Mouse (Mus musculus) spleen, embryonic (tissue): ENCODE results near the gene Zdhhc13.

Experiments
- CTCF ChIA-PET: fragments of 350-600 bp; sonication (Branson Sonifier 250); formaldehyde crosslinking; loops from one replicate; lab custom pipeline; 2022; lab: Charles Lee

Zdhhc13 gene

DNA sequence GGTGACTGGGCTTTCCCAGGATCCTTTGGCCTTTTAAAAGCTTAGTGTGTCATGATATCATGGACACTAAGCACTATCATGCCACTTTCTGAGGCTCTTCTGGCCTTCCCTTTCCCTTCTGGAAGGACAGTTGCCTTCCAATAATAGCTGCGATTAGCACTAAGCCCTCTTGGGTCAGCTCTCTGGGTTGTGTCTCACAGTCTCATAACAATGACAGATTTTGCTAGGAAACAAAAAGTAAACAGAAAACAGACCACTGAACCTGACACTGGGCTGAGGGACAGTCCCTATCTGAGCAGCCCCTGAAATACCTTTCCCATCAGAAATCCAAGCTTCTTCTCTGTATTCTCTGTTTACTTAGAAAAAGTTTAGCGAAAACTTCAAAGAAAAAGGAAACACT lies 51.7 kb downstream of the Zdhhc13 start:
- CTCF ChIA-PET: interaction anchor here (0.7 kb wide), 1 partner anchor 34 kb away, joined by 3 read pairs; no protein-coding TSS in a partner anchor

DNA sequence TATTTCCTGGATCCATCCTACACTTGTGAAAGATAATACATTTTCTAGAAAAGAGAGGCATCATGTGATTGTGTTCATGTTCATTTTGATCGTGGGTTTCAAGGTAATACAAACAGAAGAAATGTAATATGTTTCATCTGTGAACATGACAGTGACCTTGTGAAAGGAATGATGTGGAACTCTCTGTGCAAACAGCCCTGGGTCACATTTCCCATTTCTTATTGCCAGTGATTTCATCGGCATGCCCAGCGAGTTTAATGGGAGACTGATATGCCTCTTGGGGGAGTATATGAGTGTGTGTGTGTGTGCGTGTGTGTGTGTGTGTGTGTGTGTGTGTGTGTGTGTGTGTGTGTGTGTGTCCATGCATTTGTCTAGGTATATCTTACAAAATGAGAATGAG lies 52.7 kb downstream of the Zdhhc13 start:
- CTCF ChIA-PET: no interaction called here

DNA sequence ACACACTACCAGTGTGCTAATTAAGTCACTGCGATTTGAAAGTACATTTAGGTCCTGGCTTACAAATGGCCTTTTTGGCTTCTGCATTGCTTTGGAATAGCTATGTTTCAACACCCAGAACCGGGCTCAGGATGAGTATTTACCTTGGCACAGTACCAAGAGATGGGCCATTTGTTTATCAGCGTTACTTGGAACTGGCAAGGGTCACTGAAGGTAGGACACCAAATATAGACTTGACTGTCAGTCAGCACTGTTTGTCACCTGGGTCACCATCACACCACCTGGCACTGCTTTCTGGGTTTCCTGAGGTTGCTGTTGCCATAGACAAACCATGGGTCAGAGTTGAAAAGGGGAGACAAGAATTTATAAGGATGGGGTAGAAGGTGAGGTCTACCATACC lies 53.5 kb downstream of the Zdhhc13 start:
- CTCF ChIA-PET: no interaction called here

DNA sequence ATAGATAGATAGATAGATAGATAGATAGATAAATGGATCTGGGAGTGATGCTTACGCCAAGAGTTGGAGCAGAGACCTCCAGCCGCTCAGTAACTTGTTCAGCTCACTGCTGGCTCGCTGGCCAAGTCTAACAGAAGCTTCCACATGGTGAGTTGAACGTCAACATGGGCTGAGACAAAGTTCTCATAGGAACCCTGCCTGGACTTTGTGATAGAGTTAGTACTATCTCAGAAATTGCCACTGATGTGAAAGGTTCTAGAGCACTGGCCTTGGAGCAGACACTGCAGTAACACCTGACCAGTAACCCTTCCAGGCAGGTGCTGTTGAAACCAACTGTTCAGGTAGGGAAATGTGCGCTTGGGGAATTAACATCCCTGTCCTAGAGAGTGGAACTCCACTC lies 54.7 kb downstream of the Zdhhc13 start:
- CTCF ChIA-PET: no interaction called here

DNA sequence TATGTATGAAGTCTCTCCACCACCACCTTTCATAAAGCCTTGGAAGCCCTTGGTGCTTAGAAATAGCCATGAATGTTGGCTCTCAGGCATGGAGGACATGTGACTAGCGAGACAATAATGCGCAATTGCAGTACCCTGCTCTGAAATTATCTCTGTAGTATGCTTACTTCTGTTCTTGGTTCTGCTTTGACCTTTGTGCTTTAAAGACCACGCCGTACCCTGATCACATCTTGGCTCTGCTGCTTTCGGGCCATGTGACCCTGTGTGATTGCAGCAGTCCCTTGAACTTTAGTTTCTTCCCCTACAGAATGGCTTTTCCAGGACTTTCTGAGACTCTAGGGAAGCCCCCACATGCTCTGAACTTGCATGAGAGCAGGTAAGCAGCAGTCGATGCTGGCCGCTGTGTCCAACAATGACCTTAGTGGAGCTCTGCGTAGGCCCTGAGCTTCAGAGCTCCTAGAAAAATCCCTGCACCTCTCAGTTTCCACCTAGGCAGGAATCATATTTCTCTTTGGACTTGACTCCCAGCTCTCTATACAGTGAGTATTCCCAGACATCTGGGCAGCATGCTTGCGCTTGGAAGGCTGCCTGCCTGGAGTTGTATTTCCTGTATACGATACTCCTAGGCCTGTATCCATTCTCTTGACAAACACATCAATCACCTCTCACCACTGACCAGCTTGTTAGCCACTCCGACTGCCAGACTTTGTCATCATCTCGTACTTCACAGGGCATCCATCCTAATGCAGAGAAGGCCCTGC lies 56.6 kb downstream of the Zdhhc13 start:
- CTCF ChIA-PET: no interaction called here

DNA sequence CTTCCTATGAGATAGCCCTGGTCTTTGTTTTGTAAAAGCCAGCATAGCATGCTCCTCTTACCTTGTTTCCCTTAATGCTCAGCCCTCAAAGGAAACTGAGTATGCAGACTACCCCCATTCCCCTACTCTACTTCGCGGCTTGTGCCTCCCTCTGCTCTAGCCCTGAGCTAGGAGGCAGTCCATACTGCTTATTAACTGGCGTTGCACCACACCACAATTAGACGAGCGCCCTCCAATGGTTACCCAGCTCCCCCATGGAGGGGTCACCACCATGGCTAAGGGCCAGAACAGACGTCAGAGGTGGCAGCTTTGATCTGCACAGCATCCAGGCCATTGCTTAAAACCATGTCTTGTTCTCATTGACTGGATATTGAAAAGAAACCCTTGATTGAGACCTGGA lies 58.0 kb downstream of the Zdhhc13 start:
- CTCF ChIA-PET: no interaction called here

DNA sequence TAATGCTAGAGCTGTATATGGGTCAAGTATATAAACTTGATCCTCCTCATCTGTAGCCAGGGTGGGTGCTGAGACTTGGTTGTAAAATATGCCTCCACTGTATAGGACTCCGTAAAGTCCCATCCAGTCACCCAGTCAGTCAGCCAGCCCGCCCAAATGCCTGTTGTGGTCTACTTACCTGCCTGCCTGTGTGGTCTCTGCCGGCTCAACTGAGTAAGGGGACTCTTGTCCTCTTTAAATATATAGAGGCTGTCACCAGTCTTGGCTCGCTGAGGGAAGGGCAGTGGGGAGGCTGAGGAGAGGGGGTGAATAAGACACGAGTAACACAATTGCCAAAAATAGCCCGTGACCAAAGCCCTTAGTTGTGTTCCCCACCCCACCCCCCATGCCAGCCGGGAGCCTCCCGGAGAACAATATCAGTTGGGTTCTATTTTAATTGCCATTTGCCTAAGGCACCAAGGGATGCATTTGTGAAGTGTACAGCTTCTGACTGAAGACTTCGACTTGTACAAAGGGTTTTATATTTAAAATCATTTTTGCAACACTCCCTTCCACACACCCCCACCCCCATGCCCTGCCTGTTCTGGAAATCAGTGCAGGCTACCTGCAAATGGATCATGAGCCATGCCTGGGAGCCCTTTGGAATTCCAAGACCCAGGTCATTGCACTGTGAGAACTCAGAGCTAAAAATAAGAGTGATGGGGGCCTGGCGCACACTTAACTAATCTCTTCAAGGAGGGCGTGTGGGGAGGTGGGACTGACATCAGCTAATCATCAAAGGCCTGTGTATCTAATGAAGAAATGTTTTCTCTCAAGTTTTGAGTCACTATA lies 59.2 kb downstream of the Zdhhc13 start, which contains the start of gene Csrp3:
Gene Csrp3, minus strand, starts transcription at position 214 of the 831 bp plus-strand sequence.
- CTCF ChIA-PET: interaction anchor here (0.7 kb wide), 1 partner anchor 218 kb away, joined by 5 read pairs; no protein-coding TSS in a partner anchor

DNA sequence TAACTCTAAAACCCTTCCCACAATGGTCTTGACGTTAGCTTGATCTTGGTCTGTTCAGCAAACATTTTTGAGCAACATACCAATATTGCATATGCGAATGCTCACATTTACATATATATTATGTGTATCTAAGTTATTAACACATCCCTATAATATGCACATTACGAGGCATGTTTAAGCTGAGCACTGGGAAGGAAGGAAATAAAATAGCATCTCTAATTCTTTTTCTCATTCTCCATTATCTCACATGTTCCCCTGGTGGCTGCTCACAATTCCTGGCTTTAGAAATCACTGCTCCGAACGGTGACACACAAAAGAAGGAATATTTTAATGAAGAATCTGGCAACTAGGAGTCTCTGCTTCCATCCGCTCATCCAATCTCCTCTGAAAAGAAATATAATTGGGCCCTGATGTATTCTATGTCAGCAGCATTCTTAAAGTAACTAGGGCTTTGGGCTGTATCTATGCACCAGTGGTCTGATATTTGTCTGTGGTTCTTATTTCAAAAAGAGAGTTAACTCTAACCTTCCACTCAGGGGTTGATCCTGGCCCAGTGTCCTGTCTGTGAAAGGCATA lies 62.8 kb downstream of the Zdhhc13 start:
- CTCF ChIA-PET: no interaction called here

DNA sequence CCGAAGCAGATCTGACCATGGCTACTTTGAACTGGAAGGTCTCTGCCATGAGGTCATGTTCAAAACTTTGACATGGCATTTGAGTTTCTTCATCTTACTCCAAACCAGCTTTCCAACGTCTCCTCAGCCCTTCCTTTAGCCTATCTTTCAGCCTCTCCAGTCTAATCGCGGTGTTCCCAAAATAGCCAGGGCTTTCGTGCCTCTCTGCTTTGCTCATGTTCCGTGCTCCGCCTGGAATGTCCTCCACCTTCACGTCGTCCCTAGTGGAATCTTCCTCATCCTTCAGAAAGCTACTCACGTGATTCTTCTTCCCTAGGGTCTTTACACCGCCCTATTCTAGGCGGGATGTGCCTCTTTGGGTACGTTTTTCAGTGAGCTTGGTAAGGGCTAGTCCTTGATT lies 64.7 kb downstream of the Zdhhc13 start:
- CTCF ChIA-PET: no interaction called here

DNA sequence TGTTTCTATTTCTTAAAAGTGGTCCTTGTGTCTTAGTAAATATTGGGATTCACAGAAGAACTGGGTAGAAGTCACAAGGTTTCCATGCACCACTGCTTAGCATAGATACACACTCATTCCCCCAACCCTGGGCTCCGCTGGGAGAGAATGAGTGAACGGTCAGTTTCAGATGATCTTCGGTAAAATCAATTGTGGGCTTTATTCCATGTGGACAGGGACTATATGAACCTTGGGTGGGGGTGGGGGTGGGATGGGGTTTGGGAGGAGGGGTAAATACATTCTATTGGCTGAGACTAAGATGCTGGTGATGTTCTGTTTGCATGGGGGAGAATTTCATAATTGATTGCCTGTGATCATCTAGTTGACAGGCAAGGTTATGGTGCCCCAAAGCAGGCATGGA lies 66.7 kb downstream of the Zdhhc13 start:
- CTCF ChIA-PET: no interaction called here

DNA sequence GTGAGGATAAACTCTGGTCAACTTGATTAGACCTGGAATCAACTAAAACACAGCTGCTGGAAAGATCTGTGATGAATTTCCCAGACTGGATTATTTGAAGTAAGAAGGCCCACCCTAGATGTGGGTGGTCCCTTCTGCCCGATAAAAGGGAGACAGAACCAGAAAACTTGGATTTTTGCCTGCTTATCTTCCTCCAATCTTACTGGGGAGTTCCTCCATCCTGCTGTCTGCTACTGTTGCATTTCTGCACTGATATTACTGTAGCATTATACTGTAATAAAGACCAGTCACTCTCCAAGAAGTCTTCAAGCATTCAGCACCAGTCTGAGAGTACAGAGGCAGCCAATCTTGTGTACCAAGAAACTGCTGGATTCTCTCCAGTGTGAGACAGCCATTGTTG lies 69.5 kb downstream of the Zdhhc13 start:
- CTCF ChIA-PET: no interaction called here

DNA sequence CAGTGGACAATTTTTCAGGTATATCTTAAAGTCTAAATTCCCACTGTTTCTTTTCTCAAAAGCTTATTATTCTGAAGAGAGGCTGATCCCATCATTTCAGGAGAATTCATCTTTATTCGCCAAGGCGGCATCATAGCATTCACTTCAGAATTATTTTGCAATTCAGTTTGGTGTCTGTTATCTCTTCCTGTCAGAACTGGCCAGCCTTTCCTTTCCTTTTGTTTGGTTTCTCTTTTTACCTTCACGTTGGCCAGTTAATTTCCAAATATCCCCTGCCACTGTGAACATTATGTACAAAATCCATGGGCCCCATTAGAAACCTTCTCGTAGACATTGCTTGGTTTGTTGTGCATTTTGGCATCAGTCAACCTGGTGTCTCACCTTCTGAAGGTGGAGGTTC lies 70.6 kb downstream of the Zdhhc13 start:
- CTCF ChIA-PET: no interaction called here

DNA sequence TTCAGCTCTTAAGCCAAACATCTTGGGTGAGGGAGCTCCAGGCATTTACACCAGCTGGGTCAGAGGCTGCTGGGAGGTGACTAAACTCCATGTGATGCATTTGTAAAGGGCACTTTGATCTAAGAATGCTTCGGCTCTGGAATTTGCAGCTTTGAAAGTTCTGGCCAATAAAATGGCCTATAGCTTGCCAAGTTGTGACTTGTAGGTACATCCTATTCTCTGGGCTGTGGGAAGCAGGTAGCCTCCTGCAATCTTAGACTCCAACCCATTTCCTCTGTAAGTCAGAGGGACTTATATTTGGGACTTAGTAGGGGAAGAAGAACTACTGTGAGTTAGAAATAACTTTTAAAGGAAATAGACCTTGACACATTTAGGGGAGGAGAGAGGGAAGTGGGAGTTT lies 72.1 kb downstream of the Zdhhc13 start:
- CTCF ChIA-PET: no interaction called here

DNA sequence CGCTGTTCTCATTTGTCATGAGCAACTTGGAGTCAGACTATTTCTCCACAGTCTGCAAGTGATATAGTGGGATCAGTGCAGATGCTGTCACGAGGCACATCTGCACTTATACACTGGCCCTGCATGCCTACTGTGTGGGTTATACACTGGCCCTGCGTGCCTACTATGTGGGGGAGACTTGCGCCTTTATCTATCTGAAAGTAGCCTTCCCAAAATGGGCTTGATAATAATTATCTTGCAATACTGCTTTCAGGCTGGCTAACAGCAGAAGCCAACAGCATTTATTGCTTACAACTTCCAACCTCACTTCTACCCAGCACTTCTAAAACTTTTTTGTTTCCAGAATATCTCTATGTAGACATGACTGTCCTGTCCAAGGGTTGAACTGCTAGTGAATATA lies 73.0 kb downstream of the Zdhhc13 start:
- CTCF ChIA-PET: no interaction called here

DNA sequence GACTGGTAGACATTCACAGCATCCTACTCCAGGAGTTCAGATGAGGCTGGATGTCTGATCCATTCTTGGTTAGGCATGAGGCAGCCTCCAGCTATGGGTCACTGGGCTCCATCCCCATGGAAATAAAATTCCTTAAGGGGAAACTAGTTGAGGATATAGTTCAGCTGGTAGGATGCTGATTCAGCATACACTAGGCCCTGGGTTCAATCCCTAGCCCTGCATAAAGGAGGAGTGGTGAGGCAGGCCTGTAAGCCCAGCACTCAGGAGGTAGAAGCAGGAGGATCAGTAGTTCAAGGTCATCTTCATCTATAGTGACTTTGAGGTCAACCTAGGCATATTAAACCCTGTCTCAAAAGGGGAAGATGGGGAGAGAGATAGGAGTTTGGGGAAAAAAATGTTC lies 75.4 kb downstream of the Zdhhc13 start:
- CTCF ChIA-PET: no interaction called here

DNA sequence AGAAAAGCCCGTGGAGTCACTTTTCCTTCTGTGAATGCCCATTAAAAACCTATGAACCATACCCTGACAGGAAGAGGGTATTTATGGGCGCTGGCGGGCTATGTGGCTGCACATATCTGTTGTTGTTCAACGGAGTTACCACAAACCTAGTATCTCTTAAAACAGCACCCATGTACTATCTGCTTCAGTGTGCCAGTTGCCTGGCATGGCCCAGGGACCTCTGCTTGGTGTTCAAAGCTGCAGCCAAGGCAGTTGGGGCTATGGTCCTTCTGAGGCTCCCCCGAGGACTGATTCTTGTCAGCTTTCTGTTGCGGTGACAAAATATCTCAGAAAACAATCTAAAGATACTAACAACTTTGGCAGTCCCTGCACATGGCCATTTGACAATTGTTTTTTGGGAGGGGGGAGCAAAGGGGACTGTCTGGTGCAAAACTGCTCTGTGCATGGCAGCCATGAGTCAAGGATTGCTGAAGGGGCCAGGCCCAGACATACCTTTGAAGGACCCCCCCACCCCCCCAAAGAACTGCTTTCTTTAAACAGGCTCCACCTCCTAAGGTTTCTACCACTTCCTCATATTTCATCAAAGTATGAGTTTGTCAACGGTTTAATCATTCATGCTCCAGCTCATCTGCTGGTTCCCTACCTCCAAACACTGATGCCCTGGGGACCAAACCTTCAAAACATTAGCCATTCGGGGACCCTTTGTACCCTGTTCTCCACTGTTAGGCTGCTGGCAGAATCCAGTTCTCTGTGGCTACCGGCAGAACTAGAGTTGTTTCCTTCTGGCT lies 76.1 kb downstream of the Zdhhc13 start:
- CTCF ChIA-PET: no interaction called here

DNA sequence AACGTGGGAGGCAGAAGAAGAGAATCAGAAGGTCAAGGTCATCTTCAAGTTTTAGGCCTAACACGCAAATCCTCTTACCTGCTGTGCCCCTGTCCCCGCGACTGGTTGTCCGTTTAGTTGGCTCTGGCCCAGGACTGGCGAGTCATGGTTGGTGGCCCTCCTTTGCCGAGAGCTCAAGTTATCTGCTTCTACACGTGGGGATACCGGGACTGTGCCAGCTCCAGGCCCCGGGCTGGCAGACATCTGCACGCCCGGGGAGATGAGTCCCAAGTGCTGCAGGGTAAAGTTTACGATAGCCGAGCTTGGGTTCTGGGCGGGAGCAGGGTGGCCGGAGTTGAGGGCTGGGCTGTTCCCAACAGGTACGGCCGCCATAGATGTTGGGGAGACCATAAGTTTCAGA lies 78.8 kb downstream of the Zdhhc13 start:
- CTCF ChIA-PET: no interaction called here

DNA sequence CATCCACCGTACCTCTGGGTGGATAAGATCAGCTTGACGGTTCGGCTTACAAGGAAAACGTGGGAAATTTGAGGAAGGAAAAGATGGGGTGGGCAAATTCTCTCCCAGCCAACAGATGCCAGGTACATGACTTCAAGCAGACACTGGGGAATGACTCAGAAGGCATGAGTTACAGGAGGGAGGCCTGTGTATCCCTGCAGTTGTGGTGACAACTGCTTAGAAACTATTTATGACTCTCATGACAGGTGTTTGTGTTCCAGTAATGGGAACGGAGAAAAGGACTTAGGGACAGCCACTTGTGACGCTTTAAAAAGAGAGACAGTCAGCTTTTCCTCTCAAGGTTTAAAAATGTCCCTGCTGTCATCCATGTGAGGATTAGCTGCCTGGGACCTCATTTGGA lies 81.3 kb downstream of the Zdhhc13 start:
- CTCF ChIA-PET: no interaction called here

DNA sequence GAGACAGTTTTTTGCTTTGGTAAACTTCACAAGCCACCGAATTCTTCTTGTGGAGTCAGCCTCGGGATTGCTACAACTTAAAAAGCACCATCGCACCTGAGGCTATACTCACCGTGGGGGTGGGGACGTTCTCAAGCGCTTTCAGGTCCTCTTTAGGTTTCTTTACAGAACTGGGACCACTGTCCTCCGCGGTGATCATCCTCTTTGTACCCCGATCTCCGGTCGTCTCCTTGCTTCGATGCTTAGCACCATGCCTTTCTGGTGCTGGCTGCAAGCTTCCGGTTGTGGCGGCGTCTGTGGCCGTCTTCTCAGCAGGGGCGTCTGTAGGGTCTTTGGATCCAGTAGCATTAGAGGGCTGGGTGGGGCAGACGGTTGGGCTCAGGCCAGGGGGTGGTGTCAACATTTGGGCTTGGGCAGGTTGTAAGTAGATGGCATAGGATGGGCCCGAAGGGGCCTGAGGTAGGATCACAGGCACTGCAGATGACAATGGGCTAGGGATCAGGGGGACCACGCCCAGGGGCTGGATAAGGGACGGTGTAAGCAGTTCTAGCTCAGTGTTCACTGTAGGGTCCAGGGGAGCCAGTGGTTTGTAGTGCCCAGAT lies 81.9 kb downstream of the Zdhhc13 start:
- CTCF ChIA-PET: no interaction called here

DNA sequence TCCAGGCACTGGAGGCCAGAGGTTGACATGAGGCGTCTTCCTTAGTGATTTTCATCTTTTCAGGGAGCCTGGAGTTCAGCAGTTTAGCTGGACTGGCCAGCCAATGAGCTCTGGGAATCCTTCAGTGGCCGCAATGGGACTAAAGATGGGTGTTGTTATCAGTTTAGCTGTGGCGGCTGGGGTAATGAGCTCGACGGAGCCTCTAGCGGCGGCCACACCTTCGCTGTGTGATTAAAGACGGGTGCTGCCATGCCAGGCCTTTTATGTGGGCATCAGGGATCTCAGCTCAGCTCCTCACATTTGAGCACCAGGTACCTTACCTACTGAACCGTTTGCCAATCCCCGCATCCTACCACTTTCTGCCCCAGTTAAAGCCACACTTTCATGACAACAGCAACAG lies 82.5 kb downstream of the Zdhhc13 start:
- CTCF ChIA-PET: no interaction called here

DNA sequence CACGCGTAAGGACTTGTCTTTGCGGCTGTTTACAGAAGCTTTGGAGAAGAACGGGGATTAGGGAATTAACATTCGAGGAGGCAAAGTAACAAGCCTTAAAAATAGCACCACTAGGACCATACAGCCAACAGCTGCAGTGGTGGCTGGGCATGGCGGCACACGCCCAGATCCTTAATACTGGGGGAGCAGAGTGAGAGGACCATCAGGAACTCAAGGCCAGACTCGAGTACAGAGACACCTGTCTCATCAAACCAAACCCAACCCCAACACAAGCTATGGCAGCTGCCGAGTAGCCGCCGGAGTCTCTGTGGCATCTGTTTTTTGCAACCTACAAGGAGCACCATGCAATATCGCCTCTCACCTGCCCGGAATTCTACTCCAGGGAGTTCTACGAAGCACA lies 86.3 kb downstream of the Zdhhc13 start:
- CTCF ChIA-PET: interaction anchor here (1.2 kb wide), 1 partner anchor 19 kb away, joined by 3 read pairs; no protein-coding TSS in a partner anchor
